Mouse (Mus musculus): Measurements from ENCODE around the gene Lrrc8b.

DNA sequence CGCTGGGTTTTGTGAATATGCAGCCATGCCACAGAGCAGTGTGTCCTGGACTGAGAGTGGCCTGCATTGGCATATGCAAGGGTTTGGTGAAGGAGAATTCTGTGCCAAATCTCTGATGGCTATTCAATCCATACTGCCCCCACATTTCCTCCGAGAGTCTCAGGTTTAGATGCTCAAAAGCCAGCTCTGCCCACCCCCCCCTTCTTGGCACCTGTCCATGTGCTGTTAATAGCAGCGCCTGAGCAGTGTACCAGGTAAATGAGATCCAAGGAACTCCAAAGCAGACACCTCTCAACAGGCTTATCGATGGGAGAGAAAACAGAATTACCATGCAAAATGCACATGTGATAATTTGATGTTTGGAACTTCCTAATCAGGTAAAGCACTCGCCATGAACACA lies 74.6 kb downstream of the Lrrc8b start:
- no peak for TF ChIP-seq POLR2A (IDR thresholded peaks at IDR 0.05; ENCODE audit: borderline replicate concordance, extremely low read depth, low read depth, low read length)
- TF ChIP-seq CTCF (IDR thresholded peaks at IDR 0.05; ENCODE audit: insufficient read depth, low read length): no peak

Data from lung, adult 2 months (tissue).